Mouse (Mus musculus) limb, embryonic 13.5 days (tissue): ENCODE results near the gene Pradc1. TPM values are rescaled to one million over a fixed set of nuclear protein-coding genes. Genes with fewer than 3 reads are reported as not detected.
A peak's percentile ranks its signal among the peaks of the same experiment; 100 is the strongest.

Experiments used
- ATAC-seq: fragments of 200-750 bp; cut with Nextera tagmentation; 2 replicates; pipeline ENCODE4 v1.8.0; 2017; ENCODE audit warnings: low read depth, moderate number of reproducible peaks, moderate TSS enrichment; ENCODE audit not compliant: low FRiP score
- H3K27ac ChIP-seq: fragments of 300-500 bp; sonication (generic); 2 replicates; pipeline ENCODE4 v1.5.1; 2015; ENCODE audit warnings: inconsistent platforms, mild to moderate bottlenecking, moderate library complexity
- H3K27me3 ChIP-seq: fragments of 300-500 bp; sonication (generic); 2 replicates; pipeline ENCODE4 v1.6.1; 2015; ENCODE audit warnings: mild to moderate bottlenecking, inconsistent platforms
- H3K36me3 ChIP-seq: fragments of 300-500 bp; sonication (generic); 2 replicates; pipeline ENCODE4 v1.6.1; 2015; ENCODE audit warnings: inconsistent platforms, mild to moderate bottlenecking, moderate library complexity
- H3K4me1 ChIP-seq: fragments of 300-500 bp; sonication (generic); 2 replicates; pipeline ENCODE4 v1.6.1; 2015; ENCODE audit warnings: inconsistent platforms
- H3K4me2 ChIP-seq: fragments of 300-500 bp; sonication (generic); replicated peaks from 2 replicates; pipeline ENCODE4 v1.6.1; 2015; ENCODE audit warnings: inconsistent platforms, mild to moderate bottlenecking, moderate library complexity
- H3K4me3 ChIP-seq: fragments of 300-500 bp; sonication (generic); 2 replicates; pipeline ENCODE4 v1.5.1; 2015; ENCODE audit warnings: moderate library complexity, mild to moderate bottlenecking, inconsistent platforms
- H3K9ac ChIP-seq: fragments of 300-500 bp; sonication (generic); 2 replicates; pipeline ENCODE4 v1.6.1; 2015; ENCODE audit warnings: mild to moderate bottlenecking, inconsistent platforms
- H3K9me3 ChIP-seq: fragments of 300-500 bp; sonication (generic); 2 replicates; pipeline ENCODE4 v1.6.1; 2016; ENCODE audit warnings: inconsistent platforms
- WGBS: fragments of 180-500 bp; shearing (Covaris S2); methylation state at CpG from one replicate; pipeline ENCODE4 v1.1.7; 2015; 5-methylcytosine and 5-hydroxymethylcytosine counted together
- polyA plus RNA-seq: library from polyadenylated mRNA; unstranded; fragments of >200 nt; fragmentation: Nextera tagmentation; extraction: Ambion mirVana; gene quantifications from 2 replicates; pipeline ENCODE4 v1.2.1, GENCODE M21; 2015

The Pradc1 gene
- 29.8 and 33.5 TPM in 2 replicates for polyA plus RNA-seq

DNA sequence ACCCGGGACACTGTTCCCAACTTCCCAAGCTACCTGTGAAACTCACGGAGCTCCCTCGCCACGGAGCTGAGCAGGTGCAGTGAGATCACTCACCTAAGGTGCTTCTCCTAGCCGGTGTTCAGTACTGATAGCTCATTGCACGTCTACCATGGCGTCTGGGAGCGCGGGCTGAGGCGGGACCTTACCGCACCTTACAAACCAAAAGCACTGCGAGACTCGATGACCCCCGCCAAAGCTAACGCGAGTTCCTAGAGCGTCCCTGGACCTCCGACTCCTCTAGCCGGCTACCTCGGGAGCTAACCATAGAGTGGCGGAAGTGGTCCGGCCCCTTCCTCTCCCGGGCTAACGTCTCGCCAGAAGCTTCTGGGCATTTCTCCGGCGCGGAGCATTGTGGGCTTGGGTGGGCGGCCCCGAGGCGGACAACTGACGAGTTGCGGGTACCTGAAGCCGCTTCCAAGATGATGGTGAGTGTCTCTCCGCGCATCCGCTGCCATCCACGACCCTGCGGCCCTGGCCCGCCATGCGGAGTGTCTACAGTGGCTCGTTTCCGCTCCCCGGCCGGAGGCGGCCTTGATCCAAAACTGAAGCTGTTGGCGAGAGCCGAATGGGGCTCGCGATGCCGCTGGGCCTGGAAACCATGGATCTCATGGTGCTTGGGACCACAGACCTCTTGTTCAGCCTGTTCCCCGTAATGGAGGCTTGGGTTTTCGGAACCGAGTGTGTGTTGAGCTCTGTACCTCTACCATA is at the start of gene Pradc1:
Gene Pradc1, minus strand, starts transcription at position 307 of the 747 bp plus-strand sequence.
- Histone ChIP-seq H3K36me3 (peaks cover 4% of the 10 kb centered on the region; the same call in 1 of the 2 replicates), H3K4me1 (peaks cover 45% of the 10 kb centered on the region), H3K9ac (peak within 1 kb of the TSS; percentile 96), H3K4me3 (peak within 1 kb of the TSS; percentile 80), H3K9me3 (no peaks in the 10 kb centered on the region), H3K27ac (peak within 1 kb of the TSS; percentile 97), H3K27me3 (no peaks in the 10 kb centered on the region), H3K4me2 (peak within 1 kb of the TSS; percentile 94)
- 0% methylated on average over 54 of the region's 54 CpGs for WGBS
- peak; percentile 92 for ATAC-seq

DNA sequence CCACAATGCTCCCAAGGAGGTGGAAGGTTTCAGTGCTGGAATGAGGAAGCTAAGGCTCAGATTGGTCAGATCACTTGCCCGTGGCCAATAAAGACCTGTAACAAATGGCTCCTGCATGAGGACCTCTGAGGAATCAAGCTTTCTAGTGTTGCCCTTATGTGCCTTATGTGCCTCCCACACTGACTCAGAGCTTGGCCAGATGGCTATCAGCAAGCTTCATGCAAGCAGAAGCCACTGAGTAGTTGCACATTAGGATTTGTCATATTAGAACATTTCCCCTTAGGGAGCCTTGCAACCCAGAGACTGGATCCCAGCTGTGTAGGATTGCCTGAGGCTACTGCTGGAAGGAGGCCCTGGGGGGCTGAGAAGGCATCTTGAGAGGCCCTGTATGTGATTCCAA is 48.6 kb upstream of the Pradc1 start:
- Histone ChIP-seq H3K9ac (no peak overlapping the region), H3K4me3 (no peak overlapping the region), H3K4me2 (no peak overlapping the region), H3K27me3 (peaks cover 61% of the 10 kb centered on the region), H3K9me3 (no peaks in the 10 kb centered on the region), H3K4me1 (peaks cover 15% of the 10 kb centered on the region), H3K36me3 (no peaks in the 10 kb centered on the region), H3K27ac (no peak overlapping the region)
- WGBS: 62% methylated on average over 1 of the region's 1 CpGs
- no peak for ATAC-seq

DNA sequence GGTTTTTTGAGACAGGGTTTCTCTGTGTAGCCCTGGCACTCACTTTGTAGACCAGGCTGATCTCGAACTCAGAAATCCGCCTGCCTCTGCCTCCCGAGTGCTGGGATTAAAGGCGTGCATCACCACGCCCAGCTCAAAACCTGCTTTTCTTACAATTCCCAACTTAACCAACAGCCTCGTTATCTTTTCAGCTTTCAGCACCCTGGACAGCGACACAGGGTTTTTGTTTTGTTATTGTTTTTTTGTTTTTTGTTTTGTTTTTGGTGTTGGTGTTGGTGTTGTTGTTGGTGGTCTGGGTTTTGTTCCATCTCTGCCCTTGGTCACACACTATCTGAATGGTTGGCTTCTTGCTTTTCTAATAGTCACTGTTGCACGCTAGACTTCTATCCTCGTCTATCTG is 46.4 kb upstream of the Pradc1 start:
- no peak overlapping the region for H3K4me3 ChIP-seq
- H3K27ac ChIP-seq: no peak overlapping the region
- no peak overlapping the region for H3K4me2 ChIP-seq
- H3K4me1 ChIP-seq: peaks cover 13% of the 10 kb centered on the region
- no peak for ATAC-seq
- H3K9ac ChIP-seq: no peak overlapping the region
- no peaks in the 10 kb centered on the region for H3K9me3 ChIP-seq
- WGBS: 54% methylated on average over 9 of the region's 9 CpGs
- peaks cover 53% of the 10 kb centered on the region for H3K27me3 ChIP-seq
- no peaks in the 10 kb centered on the region for H3K36me3 ChIP-seq

DNA sequence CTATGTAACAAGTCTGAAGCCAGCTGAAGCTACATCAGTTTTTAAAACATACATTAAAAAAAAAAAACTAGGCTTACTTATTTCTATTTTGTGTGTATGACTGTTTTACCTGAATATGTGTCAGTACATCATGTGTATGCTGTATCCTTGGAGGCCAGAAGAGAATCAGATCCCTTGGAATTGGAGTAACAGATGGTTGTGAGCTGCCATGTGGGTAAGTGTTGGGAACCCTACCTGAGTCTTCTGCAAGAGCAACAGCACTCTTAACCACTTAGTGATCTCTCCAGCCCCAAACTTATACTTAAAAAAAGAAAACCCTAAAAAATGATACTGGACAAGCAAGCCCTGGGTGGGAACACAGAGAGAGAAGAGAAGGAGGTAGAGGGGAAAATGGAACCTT is 45.2 kb upstream of the Pradc1 start:
- no peak for ATAC-seq
- no peak overlapping the region for H3K9ac ChIP-seq
- no peak overlapping the region for H3K4me3 ChIP-seq
- peaks cover 43% of the 10 kb centered on the region for H3K27me3 ChIP-seq
- H3K4me1 ChIP-seq: peaks cover 4% of the 10 kb centered on the region
- no peak overlapping the region for H3K27ac ChIP-seq
- H3K9me3 ChIP-seq: no peaks in the 10 kb centered on the region
- H3K36me3 ChIP-seq: no peaks in the 10 kb centered on the region
- no peak overlapping the region for H3K4me2 ChIP-seq

DNA sequence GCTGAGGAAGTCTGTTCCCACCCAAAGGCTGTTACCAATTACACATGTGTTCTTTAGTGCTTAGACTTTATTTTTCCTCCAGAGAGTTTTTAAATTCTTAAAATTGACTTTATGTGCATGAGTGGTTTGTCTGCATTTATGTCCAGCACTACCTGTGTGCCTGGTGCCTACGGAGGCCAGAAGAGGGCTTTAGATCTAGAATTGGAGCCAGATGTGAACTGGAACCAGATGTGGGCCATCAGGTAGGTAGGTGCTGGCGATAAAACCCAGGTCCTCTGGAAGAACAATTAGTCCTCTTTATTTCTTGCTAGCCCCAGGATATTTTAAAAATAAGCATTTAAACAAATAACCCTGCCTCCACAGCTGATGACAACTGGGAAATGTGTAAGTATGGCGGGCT is 39.8 kb upstream of the Pradc1 start:
- H3K9me3 ChIP-seq: no peaks in the 10 kb centered on the region
- ATAC-seq: peak; percentile 79
- H3K9ac ChIP-seq: no peak overlapping the region
- WGBS: 14% methylated on average over 3 of the region's 3 CpGs
- H3K27ac ChIP-seq: no peak overlapping the region
- H3K4me1 ChIP-seq: peaks cover 23% of the 10 kb centered on the region
- peaks cover 57% of the 10 kb centered on the region for H3K27me3 ChIP-seq
- H3K4me3 ChIP-seq: no peak overlapping the region
- H3K36me3 ChIP-seq: no peaks in the 10 kb centered on the region
- no peak overlapping the region for H3K4me2 ChIP-seq

DNA sequence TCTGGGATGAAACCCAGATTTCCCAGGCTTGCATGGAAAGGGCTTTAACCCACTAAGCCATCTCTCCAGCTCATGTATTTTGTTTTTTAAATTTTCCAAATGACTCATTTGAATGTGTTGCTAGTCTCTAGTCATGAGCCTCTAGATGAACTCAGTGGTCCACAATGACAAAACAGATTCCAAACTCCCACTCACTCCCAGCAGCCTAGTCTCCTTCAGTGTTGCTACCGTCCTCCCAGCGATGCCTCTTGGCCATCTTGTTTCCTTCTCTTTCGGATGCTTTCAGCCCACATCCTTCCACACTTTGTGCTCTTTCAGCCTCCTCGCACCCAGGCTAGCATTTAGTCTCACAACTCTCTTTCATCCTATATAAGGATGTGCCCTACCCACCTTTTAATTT is 38.5 kb upstream of the Pradc1 start:
- ATAC-seq: no peak
- WGBS: 68% methylated on average over 4 of the region's 4 CpGs
- Histone ChIP-seq H3K9ac (no peak overlapping the region), H3K4me2 (no peak overlapping the region), H3K4me3 (no peak overlapping the region), H3K27ac (no peak overlapping the region), H3K9me3 (no peaks in the 10 kb centered on the region), H3K27me3 (peaks cover 59% of the 10 kb centered on the region), H3K36me3 (no peaks in the 10 kb centered on the region), H3K4me1 (peaks cover 23% of the 10 kb centered on the region)

DNA sequence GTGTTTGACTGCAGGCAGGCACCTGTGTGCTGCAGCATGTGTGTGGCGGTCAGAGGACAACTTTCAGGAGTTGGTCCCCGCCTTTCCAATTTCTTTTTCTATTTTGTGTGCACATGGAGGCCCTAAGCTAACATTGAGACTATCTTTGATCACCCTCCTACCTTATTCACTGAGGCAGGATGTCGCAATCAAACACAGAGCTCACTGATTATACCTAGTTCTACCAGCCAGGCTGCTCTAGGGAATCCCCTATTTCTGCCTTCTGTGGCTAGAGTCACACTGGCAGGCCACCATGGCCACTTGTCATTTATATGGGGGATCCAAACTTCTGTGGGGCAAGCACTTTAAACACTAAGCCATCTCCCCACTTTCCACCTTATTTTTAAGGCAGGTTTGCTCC is 37.9 kb upstream of the Pradc1 start:
- H3K36me3 ChIP-seq: no peaks in the 10 kb centered on the region
- no peak overlapping the region for H3K27ac ChIP-seq
- no peak overlapping the region for H3K4me3 ChIP-seq
- H3K4me2 ChIP-seq: no peak overlapping the region
- H3K9ac ChIP-seq: no peak overlapping the region
- H3K27me3 ChIP-seq: peaks cover 60% of the 10 kb centered on the region
- 82% methylated on average over 3 of the region's 3 CpGs for WGBS
- H3K4me1 ChIP-seq: peaks cover 24% of the 10 kb centered on the region
- no peak for ATAC-seq
- no peaks in the 10 kb centered on the region for H3K9me3 ChIP-seq

DNA sequence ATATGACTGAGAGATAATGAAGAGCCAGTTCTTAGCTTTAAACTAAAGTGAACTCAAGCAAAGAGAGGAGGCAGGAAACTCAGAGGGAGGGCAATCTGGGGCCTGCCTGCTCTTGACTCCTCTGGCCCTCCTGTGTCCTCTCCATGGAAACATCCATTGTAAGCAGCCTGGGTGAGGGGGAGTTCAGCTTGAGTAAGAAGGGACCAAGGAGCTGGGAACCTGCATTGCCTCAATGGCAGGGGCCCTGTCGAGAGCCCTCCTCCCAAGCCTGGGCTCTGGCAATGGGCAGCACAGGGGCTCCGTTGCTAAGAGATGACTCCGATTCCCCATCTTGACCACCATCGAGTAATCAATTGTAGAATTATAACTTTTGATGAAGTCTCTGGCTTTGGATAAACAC is 36.7 kb upstream of the Pradc1 start:
- H3K9me3 ChIP-seq: no peaks in the 10 kb centered on the region
- ATAC-seq: no peak
- WGBS: 81% methylated on average over 4 of the region's 4 CpGs
- H3K4me3 ChIP-seq: no peak overlapping the region
- no peaks in the 10 kb centered on the region for H3K36me3 ChIP-seq
- peaks cover 36% of the 10 kb centered on the region for H3K4me1 ChIP-seq
- peaks cover 68% of the 10 kb centered on the region for H3K27me3 ChIP-seq
- no peak overlapping the region for H3K27ac ChIP-seq
- no peak overlapping the region for H3K9ac ChIP-seq
- H3K4me2 ChIP-seq: no peak overlapping the region

DNA sequence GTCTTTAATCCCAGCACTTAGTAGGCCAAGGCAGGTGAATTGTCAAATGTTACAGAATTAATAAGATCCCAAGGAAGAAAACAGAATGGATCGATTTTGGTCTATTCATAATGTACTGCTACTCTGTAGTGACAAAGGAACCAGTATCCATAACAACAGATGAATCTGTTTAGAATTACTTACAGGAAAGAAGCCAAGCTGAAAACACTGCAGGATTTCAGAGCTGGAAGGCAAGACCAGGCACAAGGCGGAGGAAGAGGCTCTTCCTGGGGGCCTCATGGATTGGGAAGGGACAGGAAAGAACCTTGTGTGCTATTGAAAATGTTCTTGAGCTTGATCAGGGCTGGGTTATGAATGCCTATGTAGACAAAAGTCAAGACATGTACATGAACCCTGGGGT is 34.0 kb upstream of the Pradc1 start:
- H3K27me3 ChIP-seq: peaks cover 93% of the 10 kb centered on the region
- no peak overlapping the region for H3K27ac ChIP-seq
- no peak overlapping the region for H3K9ac ChIP-seq
- H3K9me3 ChIP-seq: no peaks in the 10 kb centered on the region
- no peak for ATAC-seq
- 66% methylated on average over 2 of the region's 2 CpGs for WGBS
- H3K4me1 ChIP-seq: peaks cover 30% of the 10 kb centered on the region
- no peak overlapping the region for H3K4me3 ChIP-seq
- no peaks in the 10 kb centered on the region for H3K36me3 ChIP-seq
- H3K4me2 ChIP-seq: no peak overlapping the region

DNA sequence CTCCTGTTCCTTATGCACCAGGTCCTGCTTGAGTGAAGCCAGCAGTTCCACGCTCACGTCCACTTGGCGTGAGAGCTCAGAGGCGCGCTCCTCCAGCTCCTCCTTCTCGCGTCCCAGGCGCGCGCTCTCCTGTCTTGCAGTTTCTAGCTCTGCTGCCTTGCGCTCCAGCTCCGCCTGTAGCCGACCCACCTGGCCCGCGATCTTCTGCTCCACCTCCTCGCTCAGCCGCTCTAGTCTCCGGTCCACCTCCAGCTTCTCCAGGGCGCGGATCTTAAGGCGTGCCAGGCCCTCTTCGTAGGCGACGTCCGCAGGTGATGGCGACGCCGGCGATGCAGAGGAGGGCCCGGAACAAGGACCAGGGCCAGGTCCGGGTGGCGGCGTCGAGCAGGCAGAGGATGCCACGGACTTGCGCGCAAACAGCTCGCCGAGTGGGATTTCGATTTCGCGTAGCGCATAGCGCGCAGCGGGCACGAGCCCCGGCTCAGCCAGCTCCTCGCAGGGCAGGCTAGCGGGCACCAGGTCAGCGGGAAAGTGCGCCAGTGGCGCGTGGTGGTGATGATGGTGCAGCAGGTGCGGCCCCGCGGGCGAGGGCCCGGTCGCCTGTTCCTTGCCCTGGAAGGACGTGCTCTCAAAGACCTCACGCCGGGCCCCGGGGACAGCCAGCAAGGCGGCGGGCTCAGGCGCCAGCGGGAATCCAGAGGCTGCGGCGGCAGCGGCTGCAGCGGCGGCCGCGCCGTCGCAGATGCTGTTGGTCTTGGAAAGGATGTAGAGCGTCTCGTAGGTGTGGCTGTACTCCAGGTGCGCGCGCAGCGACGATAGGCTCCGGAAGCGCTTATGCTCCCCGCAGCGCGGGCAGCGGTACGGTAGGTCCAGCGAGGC is 32.3 kb upstream of the Pradc1 start:
- no peaks in the 10 kb centered on the region for H3K9me3 ChIP-seq
- peak overlapping the region; percentile 45 for H3K4me3 ChIP-seq
- no peak for ATAC-seq
- H3K27me3 ChIP-seq: peaks cover 99% of the 10 kb centered on the region
- H3K36me3 ChIP-seq: no peaks in the 10 kb centered on the region
- H3K9ac ChIP-seq: peak overlapping the region; percentile 35; the same call in 1 of the 2 replicates
- peaks cover 16% of the 10 kb centered on the region for H3K4me1 ChIP-seq
- H3K4me2 ChIP-seq: peak overlapping the region; percentile 71
- WGBS: 4% methylated on average over 92 of the region's 92 CpGs
- H3K27ac ChIP-seq: no peak overlapping the region

DNA sequence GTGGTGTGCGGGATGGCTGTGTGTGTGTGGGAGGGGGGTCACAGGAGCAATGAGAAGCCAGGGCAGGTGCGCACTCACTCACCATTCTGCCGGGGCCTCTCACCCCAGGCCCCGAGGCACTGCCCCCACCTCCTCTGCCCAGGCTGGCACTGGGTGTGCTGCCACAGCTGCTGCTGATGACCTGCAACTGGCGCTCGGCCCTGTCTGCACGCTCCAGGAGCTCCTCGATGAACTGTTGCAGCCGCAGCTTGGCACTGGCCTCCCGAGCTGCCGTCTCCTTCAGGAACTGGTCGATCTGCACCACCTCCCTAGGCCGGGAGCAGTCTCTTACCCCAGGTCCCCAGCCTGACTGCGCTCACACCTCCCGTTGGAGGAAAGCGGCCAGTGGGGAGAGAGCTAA is 28.9 kb upstream of the Pradc1 start:
- no peak for ATAC-seq

DNA sequence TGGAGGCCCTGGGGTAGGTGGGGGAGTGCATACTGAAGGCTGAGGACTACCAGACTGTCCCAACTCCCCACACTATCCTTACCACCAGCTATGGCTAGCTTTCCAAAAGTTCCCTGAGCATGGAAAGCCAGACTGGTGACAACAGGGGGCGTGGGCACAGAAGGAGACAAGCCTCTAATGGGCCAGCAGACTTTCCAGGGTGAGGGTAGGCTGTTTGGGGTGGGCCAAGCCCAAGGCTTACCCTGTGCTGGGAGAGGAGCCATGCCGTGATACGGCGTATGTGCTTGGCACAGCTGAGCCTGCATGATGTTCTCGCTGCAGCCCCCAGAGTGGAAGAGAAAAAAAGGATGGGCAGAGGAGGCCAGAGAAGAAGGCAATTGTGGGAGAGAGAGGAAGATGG is 28.2 kb upstream of the Pradc1 start:
- peaks cover 21% of the 10 kb centered on the region for H3K4me1 ChIP-seq
- no peak overlapping the region for H3K9ac ChIP-seq
- H3K36me3 ChIP-seq: no peaks in the 10 kb centered on the region
- no peak for ATAC-seq
- no peak overlapping the region for H3K27ac ChIP-seq
- peaks cover 74% of the 10 kb centered on the region for H3K27me3 ChIP-seq
- 85% methylated on average over 5 of the region's 5 CpGs for WGBS
- H3K9me3 ChIP-seq: no peaks in the 10 kb centered on the region
- H3K4me3 ChIP-seq: no peak overlapping the region
- no peak overlapping the region for H3K4me2 ChIP-seq

More for the DNA sequence above, 28.9 kb upstream of the Pradc1 start:
- Histone ChIP-seq H3K36me3 (no peaks in the 10 kb centered on the region), H3K4me2 (no peak overlapping the region), H3K4me1 (peaks cover 21% of the 10 kb centered on the region), H3K27me3 (peaks cover 81% of the 10 kb centered on the region), H3K4me3 (no peak overlapping the region), H3K9me3 (no peaks in the 10 kb centered on the region), H3K9ac (no peak overlapping the region), H3K27ac (no peak overlapping the region)
- 71% methylated on average over 16 of the region's 16 CpGs for WGBS
